Mouse (Mus musculus) small intestine, adult 2 months (tissue): ENCODE data around the gene Rsph6a. TPM values are rescaled to one million over a fixed set of nuclear protein-coding genes. Genes with fewer than 3 reads are reported as not detected.
A peak's percentile ranks its signal among the peaks of the same experiment; 100 is the strongest.
"Not testable (repeated sequence)": the region's sequence is repeated elsewhere in the genome, so short reads cannot be mapped to it uniquely, and the experiment has no call there.

Experiments
- H3K27ac ChIP-seq: fragments of 200-500 bp; 2 replicates; pipeline ENCODE4 v1.5.1; 2012; ENCODE audit warnings: low read depth, low read length, control low read depth, inconsistent platforms; ENCODE audit not compliant: insufficient read depth
- H3K27me3 ChIP-seq: fragments of 200-500 bp; 2 replicates; pipeline ENCODE4 v1.6.1; 2012; ENCODE audit warnings: mild to moderate bottlenecking, moderate library complexity, low read length, inconsistent platforms; ENCODE audit not compliant: control insufficient read depth, insufficient read depth
- H3K36me3 ChIP-seq: fragments of 200-500 bp; 2 replicates; pipeline ENCODE4 v1.6.1; 2012; ENCODE audit warnings: mild to moderate bottlenecking, low read length, control low read depth, inconsistent platforms; ENCODE audit not compliant: control insufficient read depth, insufficient read depth
- H3K4me1 ChIP-seq: fragments of 200-500 bp; 2 replicates; pipeline ENCODE4 v1.6.1; 2012; ENCODE audit warnings: low read length, inconsistent platforms, mixed read lengths; ENCODE audit not compliant: control insufficient read depth, insufficient read depth, insufficient read length
- H3K4me3 ChIP-seq: fragments of 200-500 bp; 2 replicates; pipeline ENCODE4 v1.5.1; 2012; ENCODE audit warnings: low read depth, mild to moderate bottlenecking, control low read depth, inconsistent platforms, low read length, moderate library complexity
- CTCF ChIP-seq: fragments of 200-500 bp; IDR thresholded peaks from 2 replicates; pipeline ENCODE4 v1.5.1; 2012; ENCODE audit warnings: low read depth, mild to moderate bottlenecking, control low read depth, inconsistent platforms, low read length, moderate library complexity, mixed read lengths; ENCODE audit not compliant: insufficient replicate concordance, insufficient read length; ENCODE audit errors: extremely low read depth
- POLR2A ChIP-seq: fragments of 200-500 bp; IDR thresholded peaks from 2 replicates; pipeline ENCODE4 v1.6.1; 2012; ENCODE audit warnings: low read depth, mild to moderate bottlenecking, control low read depth, inconsistent platforms, low read length, moderate library complexity
- WGBS: fragments of 180-500 bp; shearing (Covaris S2); methylation state at CpG from one replicate; pipeline ENCODE4 v1.1.7; 2018; 5-methylcytosine and 5-hydroxymethylcytosine counted together
- polyA plus RNA-seq: library from polyadenylated mRNA; depleted of rRNA; stranded (reverse); fragments of >200 nt; gene quantifications from 2 replicates; pipeline ENCODE4 v1.2.3, GENCODE M21; 2012

Rsph6a gene
- polyA plus RNA-seq, 1 experiment, result not detected

DNA sequence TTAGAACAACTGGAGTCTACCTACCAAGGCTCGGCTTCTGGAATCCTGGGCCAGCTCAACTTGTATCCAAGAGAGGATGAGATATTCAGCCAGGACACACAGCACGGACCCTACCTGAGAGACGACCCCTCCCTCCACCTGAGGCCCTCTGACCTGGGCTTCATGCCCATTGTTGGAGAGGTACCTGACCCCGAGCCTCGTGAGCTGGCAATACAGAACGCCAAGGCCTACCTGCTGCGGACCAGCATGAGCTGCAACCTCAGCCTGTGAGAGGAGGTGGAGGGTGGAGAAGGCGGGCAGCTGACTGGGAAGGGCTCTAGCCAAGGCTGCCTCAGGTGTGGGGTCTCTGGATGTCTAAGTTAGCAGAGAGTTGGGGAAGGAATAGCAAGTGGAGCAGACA is 618 bp downstream of the Rsph6a start:
- H3K27me3 ChIP-seq, result no peaks in the 10 kb centered on the region
- 82% methylated on average over 8 of the region's 8 CpGs for WGBS
- TF ChIP-seq CTCF (no peak), POLR2A (no peak)

DNA sequence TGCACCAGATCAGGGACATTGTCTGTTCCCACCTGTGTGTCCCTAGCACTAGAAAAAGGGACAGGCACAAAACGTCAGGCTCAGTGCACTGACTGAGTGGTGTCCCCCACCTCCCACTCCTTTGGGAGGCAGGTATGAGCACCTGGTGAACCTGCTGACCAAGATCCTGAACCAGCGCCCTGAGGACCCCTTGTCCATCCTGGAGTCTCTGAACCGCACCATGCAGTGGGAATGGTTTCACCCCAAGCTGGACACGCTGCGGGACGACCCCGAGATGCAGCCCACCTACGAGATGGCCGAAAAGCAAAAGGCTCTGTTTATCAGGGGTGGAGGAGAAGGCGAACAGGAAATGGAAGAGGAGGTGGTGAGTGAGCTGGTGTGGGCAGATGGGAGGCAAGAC is 2.9 kb downstream of the Rsph6a start:
- no peak overlapping the region for H3K27ac ChIP-seq
- no peak for TF ChIP-seq POLR2A
- TF ChIP-seq CTCF, result no peak
- no peaks in the 10 kb centered on the region for H3K27me3 ChIP-seq
- H3K36me3 ChIP-seq, result peaks cover 2% of the 10 kb centered on the region; the same call in 1 of the 2 replicates
- H3K4me3 ChIP-seq, result no peak overlapping the region
- WGBS, result 84% methylated on average over 10 of the region's 10 CpGs
- H3K4me1 ChIP-seq, result no peaks in the 10 kb centered on the region

More for the DNA sequence above, 618 bp downstream of the Rsph6a start:
- peaks cover 17% of the 10 kb centered on the region; the same call in 1 of the 2 replicates for H3K36me3 ChIP-seq
- no peak overlapping the region for H3K4me3 ChIP-seq
- H3K27ac ChIP-seq, result no peak overlapping the region
- H3K4me1 ChIP-seq, result no peaks in the 10 kb centered on the region

DNA sequence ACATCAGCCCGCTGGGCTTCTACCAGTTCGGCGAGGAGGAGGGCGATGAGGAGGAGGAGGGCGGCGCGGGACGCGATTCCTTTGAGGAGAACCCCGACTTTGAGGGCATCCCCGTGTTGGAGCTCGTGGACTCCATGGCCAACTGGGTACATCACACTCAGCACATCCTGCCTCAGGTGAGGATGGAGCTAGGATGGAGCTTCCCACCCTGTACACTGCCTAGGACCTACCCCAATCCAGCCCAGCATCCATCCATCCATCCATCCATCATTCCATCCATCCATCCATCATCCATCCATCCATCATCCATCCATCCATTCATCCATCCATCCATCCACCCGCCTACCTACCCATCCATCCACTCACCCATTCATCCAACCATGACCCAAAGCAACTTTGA is 11.4 kb downstream of the Rsph6a start:
- Histone ChIP-seq H3K4me3 (no peak overlapping the region), H3K27me3 (peaks cover 19% of the 10 kb centered on the region), H3K4me1 (no peaks in the 10 kb centered on the region), H3K36me3 (no peaks in the 10 kb centered on the region), H3K27ac (no peak overlapping the region)
- TF ChIP-seq POLR2A, result no peak
- TF ChIP-seq CTCF, result no peak
- 45% methylated on average over 13 of the region's 13 CpGs for WGBS

GRCm38 (mm10) chr7:19067063-19067462 is 12.6 kb downstream of the Rsph6a start:
- Histone ChIP-seq H3K27me3 (peaks cover 19% of the 10 kb centered on the region), H3K27ac (no peak overlapping the region), H3K36me3 (no peaks in the 10 kb centered on the region), H3K4me1 (no peaks in the 10 kb centered on the region), H3K4me3 (no peak overlapping the region)
- TF ChIP-seq CTCF (no peak), POLR2A (no peak)
- 41% methylated on average over 14 of the region's 14 CpGs for WGBS

GRCm38 (mm10) chr7:19067935-19068334 is 13.4 kb downstream of the Rsph6a start:
- Histone ChIP-seq H3K36me3 (no peaks in the 10 kb centered on the region), H3K27ac (no peak overlapping the region), H3K4me1 (no peaks in the 10 kb centered on the region), H3K27me3 (peaks cover 19% of the 10 kb centered on the region), H3K4me3 (no peak overlapping the region)
- TF ChIP-seq POLR2A, result no peak
- TF ChIP-seq CTCF, result no peak
- WGBS, result 47% methylated on average over 14 of the region's 14 CpGs

DNA sequence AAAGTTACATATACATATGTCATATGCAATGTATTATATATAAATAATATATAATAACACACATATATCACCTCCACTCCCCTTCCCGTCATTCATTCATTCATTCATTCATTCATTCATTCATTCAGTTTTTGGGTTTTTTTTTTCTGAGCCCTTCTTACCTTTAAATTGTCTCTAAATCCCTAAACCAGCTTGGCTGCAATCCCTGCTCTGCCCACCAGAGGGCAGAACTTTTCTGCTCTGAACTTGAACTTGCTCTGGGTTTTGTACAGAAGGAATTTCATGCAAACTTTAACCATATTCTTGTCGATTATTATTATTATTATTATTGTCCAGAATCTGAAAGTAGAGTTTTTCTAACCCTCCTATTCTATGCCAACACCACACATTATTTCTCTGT is 14.2 kb downstream of the Rsph6a start:
- no peak overlapping the region for H3K4me3 ChIP-seq
- TF ChIP-seq POLR2A, result no peak
- TF ChIP-seq CTCF, result peak; percentile 39; the same call in 1 of the 2 replicates
- no peaks in the 10 kb centered on the region for H3K36me3 ChIP-seq
- WGBS, result 0% methylated on average over 2 of the region's 2 CpGs
- no peaks in the 10 kb centered on the region for H3K4me1 ChIP-seq
- no peak overlapping the region for H3K27ac ChIP-seq
- H3K27me3 ChIP-seq, result peaks cover 19% of the 10 kb centered on the region

- Histone ChIP-seq H3K4me3 (no peak overlapping the region), H3K27me3 (peaks cover 19% of the 10 kb centered on the region), H3K4me1 (no peaks in the 10 kb centered on the region), H3K27ac (no peak overlapping the region), H3K36me3 (no peaks in the 10 kb centered on the region)
- WGBS, result 53% methylated on average over 3 of the region's 3 CpGs
- TF ChIP-seq CTCF (peak; percentile 51; the same call in 1 of the 2 replicates), POLR2A (no peak)
These were observed 15.0 kb downstream of the Rsph6a start for GRCm38 (mm10) chr7:19069500-19069899.

DNA sequence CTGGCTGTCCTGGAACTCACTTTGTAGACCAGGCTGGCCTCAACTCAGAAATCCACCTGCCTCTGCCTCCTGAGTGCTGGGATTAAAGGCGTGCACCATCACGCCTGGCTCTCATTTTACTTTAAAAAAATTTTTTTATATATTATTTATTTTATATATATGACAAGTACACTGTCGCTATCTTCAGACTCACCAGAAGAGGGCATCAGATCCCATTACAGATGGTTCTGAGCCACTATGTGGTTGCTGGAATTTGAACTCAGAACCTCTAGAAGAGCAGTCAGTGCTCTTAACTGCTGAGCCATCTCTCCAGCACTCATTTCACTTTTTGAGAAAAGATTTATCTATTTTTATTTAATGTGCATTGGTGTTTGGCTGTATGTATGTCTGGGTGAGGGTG is 16.5 kb downstream of the Rsph6a start:
- not testable (repeated sequence) for H3K27ac ChIP-seq, H3K36me3 ChIP-seq, H3K4me3 ChIP-seq, H3K4me1 ChIP-seq
- peaks cover 12% of the 10 kb centered on the region for H3K27me3 ChIP-seq
- 42% methylated on average over 3 of the region's 3 CpGs for WGBS
